Mouse (Mus musculus): ENCODE results near the gene Clec4d.
"Not testable (repeated sequence)": the region's sequence is repeated elsewhere in the genome, so short reads cannot be mapped to it uniquely, and the experiment has no call there.

Gene Clec4d

GRCm38 (mm10) chr6:123261555-123262161, at the start of gene Clec4d:
Gene Clec4d (plus strand): TSS chr6:123262111.
- DNase-seq = no peak

GRCm38 (mm10) chr6:123227519-123228166, 34.3 kb upstream of the Clec4d start:
- no peak for DNase-seq

DNA sequence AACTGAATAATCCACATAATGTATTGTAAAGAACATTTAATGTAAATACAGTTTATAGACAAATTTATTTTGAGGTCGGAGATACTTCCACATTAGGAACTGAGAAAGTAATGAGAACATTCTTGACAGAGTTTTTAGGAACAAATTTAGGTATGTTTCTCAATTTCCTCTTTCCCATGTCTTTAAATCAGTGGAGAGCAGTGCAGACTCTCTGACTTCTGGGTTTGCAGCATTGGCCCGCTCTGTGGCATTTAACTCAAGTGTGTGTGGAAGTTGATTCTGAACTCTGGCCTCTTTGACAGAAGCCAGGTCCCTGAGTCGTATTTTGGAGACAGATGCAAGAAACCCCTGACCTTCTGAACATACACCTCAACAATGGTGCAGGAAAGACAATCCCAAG, 32.3 kb upstream of the Clec4d start, which contains the start of gene Clec4n:
Clec4n (plus strand) TSS at position 200 of the 400 bp plus-strand sequence.
- DNase-seq = no peak

- no peak for DNase-seq
Observed at GRCm38 (mm10) chr6:123231149-123231548, 30.8 kb upstream of the Clec4d start.

- no peak for DNase-seq
Observed at GRCm38 (mm10) chr6:123237582-123237981, 24.3 kb upstream of the Clec4d start.

- DNase-seq = no peak
Observed at GRCm38 (mm10) chr6:123244201-123244600, 17.7 kb upstream of the Clec4d start.

GRCm38 (mm10) chr6:123248862-123249261, 13.0 kb upstream of the Clec4d start:
- DNase-seq = not testable (repeated sequence)

- no peak for DNase-seq
Observed at GRCm38 (mm10) chr6:123252735-123253134, 9.2 kb upstream of the Clec4d start.

GRCm38 (mm10) chr6:123258946-123259345, 3.0 kb upstream of the Clec4d start:
- DNase-seq = no peak

- DNase-seq = no peak
Observed at GRCm38 (mm10) chr6:123259889-123260603, 1.9 kb upstream of the Clec4d start.

- DNase-seq = no peak
Observed at GRCm38 (mm10) chr6:123260868-123261267, 1.0 kb upstream of the Clec4d start.

GRCm38 (mm10) chr6:123264194-123264593, 2.3 kb downstream of the Clec4d start:
- no peak for DNase-seq

DNA sequence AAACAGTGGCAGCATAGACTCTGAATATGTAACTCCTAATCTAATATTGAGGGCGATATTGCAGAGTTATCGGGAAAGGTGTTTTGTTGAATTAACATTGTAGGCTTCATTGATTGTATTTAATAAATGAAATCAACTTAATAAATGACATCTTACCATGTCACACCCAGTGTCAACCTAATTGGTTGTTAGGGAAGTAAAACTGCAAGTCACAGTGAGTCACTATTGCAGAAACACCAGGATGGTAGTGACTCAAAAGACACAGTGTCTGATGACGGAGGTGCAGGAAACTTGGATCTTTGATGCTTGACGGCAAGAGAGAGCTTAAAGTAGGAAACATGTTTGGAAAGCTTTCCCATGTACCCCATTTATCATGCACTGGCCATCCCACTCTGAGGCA, 3.9 kb downstream of the Clec4d start:
- no peak for DNase-seq

- no peak for DNase-seq
Observed at GRCm38 (mm10) chr6:123266945-123267344, 5.0 kb downstream of the Clec4d start.

DNA sequence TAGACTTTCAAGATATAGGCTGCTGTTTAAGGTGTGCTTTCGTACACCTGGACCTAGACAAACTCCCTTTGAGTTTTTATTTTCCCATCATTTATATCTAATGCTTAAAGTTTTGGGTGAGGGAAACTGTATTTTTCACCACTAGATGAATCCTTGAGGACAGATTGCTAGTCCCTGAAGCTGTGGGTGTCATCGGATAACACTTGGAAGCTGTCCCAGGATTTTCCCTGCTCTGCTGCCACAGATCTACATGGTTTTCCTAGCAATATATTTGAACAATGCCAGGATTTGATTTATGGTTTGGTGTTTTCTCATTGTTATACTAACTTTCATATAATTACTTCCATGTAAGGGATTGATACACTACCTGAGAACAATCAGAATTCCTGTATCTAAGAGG, 17.5 kb downstream of the Clec4d start:
- DNase-seq = no peak

DNA sequence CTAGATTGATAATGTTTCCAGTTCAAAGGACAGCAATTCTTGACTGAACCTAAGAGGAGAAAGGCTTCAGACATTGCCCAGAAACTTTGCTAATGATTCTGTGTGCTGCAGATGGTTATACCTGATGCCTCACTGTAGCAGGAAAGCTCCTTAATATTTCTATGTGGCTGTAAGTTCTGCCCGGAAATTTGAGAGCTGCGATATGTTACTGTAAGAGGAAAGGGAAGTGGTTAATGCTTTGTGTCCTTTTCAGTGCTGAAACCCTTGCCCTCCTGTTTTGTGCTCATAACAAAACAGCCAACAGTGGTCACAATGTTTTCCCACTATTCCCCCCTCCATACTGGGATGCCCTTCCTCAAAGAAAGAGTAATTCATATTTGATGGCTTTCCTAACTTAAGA, 24.4 kb downstream of the Clec4d start:
- DNase-seq = no peak

DNA sequence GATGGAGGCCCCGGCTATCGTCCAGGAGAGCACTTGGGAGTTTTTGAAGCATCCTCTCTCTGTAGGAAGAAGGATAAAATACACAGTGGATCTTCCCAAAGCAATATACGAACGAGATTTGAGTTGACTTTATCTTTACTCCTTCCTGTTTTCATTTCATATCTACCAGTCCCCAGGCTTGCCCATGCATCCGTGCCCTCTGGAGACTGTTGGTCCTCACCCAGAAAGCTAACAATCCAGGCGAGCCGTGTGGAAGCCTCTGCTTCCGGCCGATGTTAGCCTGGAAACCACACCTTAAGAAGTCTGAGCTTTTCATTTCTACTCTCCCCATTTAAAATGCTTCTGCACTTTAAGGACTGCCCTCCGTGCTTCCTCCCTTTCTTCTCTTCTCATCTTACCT, 27.0 kb downstream of the Clec4d start:
- DNase-seq = no peak

DNA sequence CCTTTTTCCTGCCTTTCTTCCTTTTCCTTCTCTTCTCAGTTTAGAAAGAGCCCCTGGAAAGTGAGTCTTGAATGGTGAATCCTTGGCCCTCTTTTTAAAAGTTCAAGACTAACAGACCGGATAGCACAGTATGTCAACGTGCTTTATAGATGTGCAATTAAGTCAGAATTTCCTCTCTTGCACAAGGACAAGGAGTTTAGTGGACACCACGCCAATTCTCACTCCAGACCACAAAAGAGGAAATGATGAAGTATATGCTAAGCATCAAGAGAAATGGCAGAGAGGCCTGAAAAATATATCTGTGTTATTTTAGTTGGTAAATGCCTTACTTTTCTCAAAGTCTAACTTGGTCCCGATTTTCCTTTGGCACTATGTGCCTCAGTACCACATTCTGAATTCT, 27.8 kb downstream of the Clec4d start, which contains the start of gene Clec4e:
Clec4e (minus strand) TSS at position 118 of the 400 bp plus-strand sequence.
- DNase-seq = no peak

DNA sequence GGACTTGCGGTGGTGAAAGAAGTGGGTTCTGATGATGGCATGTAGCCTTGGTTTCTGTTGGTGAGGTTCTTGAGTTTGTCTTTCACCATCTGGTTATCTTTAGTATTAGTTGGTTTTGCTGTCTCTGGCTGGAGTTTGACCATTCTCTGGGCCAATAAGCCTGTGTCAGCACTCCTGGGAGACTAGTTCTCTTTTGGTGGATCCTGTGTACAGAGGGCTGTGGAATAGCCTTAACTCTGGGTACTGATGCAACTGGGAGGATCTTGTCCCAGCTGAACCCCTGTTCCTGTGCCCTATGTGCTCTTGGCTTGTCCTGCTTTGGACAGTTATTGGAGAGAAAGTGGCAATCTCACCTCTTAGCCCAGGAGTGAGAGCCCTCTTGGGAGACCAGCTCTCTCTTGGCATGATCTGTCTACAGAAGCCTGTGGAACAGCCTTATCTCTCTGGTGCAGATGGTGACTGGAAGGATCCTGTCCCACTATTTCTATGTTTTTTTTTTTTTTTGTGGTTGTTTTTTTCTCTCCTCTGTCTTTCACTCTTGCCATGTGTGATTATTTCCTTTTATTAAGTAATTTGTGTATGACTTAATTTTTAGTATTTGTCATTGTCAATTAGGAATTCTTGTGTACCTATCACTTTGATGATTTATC, 31.0 kb downstream of the Clec4d start:
- no peak for DNase-seq

- not testable (repeated sequence) for DNase-seq
Observed at GRCm38 (mm10) chr6:123293509-123293908, 31.6 kb downstream of the Clec4d start.

- no peak for DNase-seq
Observed at GRCm38 (mm10) chr6:123296687-123297086, 34.8 kb downstream of the Clec4d start.

- not testable (repeated sequence) for DNase-seq
Observed at GRCm38 (mm10) chr6:123306315-123306714, 44.4 kb downstream of the Clec4d start.

DNA sequence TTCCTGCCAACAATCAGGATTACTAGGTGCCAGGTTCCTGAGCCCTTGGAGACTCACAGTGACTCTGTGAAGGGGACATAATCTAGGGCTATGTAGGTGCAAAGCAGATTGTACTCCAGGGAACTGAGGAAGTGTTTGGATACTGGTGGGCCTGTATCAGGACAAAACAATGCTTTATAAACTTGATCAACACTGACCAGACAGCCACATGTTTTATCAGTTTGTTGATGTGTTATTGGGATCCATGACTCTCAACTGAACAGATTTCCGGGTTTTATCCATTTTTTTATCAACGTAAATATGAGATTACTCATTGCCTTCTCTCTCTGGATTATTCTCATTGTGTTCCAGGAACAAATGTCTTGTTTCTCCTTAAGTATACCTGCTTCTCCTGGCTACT, 46.1 kb downstream of the Clec4d start, which contains the start of gene Vmn2r19:
Vmn2r19 (plus strand) TSS at position 301 of the 400 bp plus-strand sequence.
- DNase-seq = no peak
